Mouse (Mus musculus) embryonic facial prominence, embryonic 15.5 days (tissue): ENCODE data around the gene Cers5. TPM values are rescaled to one million over a fixed set of nuclear protein-coding genes. Genes with fewer than 3 reads are reported as not detected.
A peak's percentile ranks its signal among the peaks of the same experiment; 100 is the strongest.
"Not testable (repeated sequence)": the region's sequence is repeated elsewhere in the genome, so short reads cannot be mapped to it uniquely, and the experiment has no call there.

Source experiments
- ATAC-seq: fragments of 200-750 bp; cut with Nextera tagmentation; 2 replicates; pipeline ENCODE4 v1.8.0; 2017; ENCODE audit warnings: low read depth, moderate TSS enrichment; ENCODE audit not compliant: insufficient number of reproducible peaks, low FRiP score, low TSS enrichment
- H3K27ac ChIP-seq: fragments of 300-500 bp; sonication (generic); replicated peaks from 2 replicates; pipeline ENCODE4 v1.5.1; 2015; ENCODE audit warnings: mild to moderate bottlenecking, inconsistent platforms
- H3K27me3 ChIP-seq: fragments of 300-500 bp; sonication (generic); 2 replicates; pipeline ENCODE4 v1.6.1; 2015; ENCODE audit warnings: inconsistent platforms
- H3K36me3 ChIP-seq: fragments of 300-500 bp; sonication (generic); 2 replicates; pipeline ENCODE4 v1.6.1; 2015; ENCODE audit warnings: mild to moderate bottlenecking, inconsistent platforms
- H3K4me1 ChIP-seq: fragments of 300-500 bp; sonication (generic); 2 replicates; pipeline ENCODE4 v1.6.1; 2015; ENCODE audit warnings: inconsistent platforms
- H3K4me2 ChIP-seq: fragments of 300-500 bp; sonication (generic); replicated peaks from 2 replicates; pipeline ENCODE4 v1.6.1; 2015; ENCODE audit warnings: mild to moderate bottlenecking, inconsistent platforms
- H3K4me3 ChIP-seq: fragments of 300-500 bp; sonication (generic); replicated peaks from 2 replicates; pipeline ENCODE4 v1.5.1; 2015; ENCODE audit warnings: mild to moderate bottlenecking, inconsistent platforms
- H3K9ac ChIP-seq: fragments of 300-500 bp; sonication (generic); 2 replicates; pipeline ENCODE4 v1.6.1; 2015; ENCODE audit warnings: inconsistent platforms
- H3K9me3 ChIP-seq: fragments of 300-500 bp; sonication (generic); replicated peaks from 2 replicates; pipeline ENCODE4 v1.6.1; 2016; ENCODE audit warnings: inconsistent platforms
- WGBS: fragments of 180-500 bp; shearing (Covaris S2); methylation state at CpG from one replicate; pipeline ENCODE4 v1.1.7; 2015; 5-methylcytosine and 5-hydroxymethylcytosine counted together
- polyA plus RNA-seq: library from polyadenylated mRNA; unstranded; fragments of >200 nt; fragmentation: Nextera tagmentation; extraction: Ambion mirVana; gene quantifications from 2 replicates; pipeline ENCODE4 v1.2.1, GENCODE M21; 2015

The Cers5 gene
- polyA plus RNA-seq, 1 experiment from 2014 or later: 78.3 TPM

- H3K4me2 ChIP-seq: no peak overlapping the region
- 88% methylated on average over 11 of the region's 11 CpGs for WGBS
- no peak for ATAC-seq
- H3K4me1 ChIP-seq: no peaks in the 10 kb centered on the region
- no peak overlapping the region for H3K4me3 ChIP-seq
- no peaks in the 10 kb centered on the region for H3K27me3 ChIP-seq
- peaks cover 82% of the 10 kb centered on the region for H3K36me3 ChIP-seq
- H3K9ac ChIP-seq: no peak overlapping the region
- H3K9me3 ChIP-seq: no peaks in the 10 kb centered on the region
- H3K27ac ChIP-seq: no peak overlapping the region
These were observed 36.0 kb downstream of the Cers5 start for GRCm38 (mm10) chr15:99736675-99737074.

- WGBS: 94% methylated on average over 2 of the region's 2 CpGs
- no peak for ATAC-seq
These were observed 37.1 kb downstream of the Cers5 start for GRCm38 (mm10) chr15:99735631-99736030.

DNA sequence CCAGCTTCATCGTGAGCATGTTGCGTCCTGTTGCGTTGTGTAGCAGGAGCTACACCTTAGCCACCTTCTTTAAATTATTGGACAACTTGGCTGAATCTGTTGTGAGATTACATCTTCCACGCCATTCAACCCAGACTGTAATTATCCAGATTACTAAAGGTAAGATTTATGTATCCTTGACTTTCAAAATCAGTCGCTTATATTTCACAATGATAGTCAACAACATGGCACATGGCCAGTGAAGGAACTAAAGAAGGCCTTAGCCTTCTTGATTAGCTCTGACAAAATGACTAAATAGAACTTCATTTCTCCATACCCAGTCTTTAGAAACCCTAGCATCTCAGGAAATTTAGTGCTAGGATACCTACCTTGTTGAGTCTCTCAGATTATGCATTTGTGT, 39.5 kb downstream of the Cers5 start:
- Histone ChIP-seq H3K36me3 (peaks cover 69% of the 10 kb centered on the region), H3K27ac (no peak overlapping the region), H3K27me3 (no peaks in the 10 kb centered on the region), H3K4me1 (no peaks in the 10 kb centered on the region), H3K9me3 (no peaks in the 10 kb centered on the region), H3K4me2 (no peak overlapping the region), H3K9ac (no peak overlapping the region), H3K4me3 (no peak overlapping the region)
- WGBS: 79% methylated on average over 5 of the region's 5 CpGs
- ATAC-seq: no peak

More at GRCm38 (mm10) chr15:99735631-99736030, 37.1 kb downstream of the Cers5 start:
- peaks cover 76% of the 10 kb centered on the region for H3K36me3 ChIP-seq
- H3K4me1 ChIP-seq: no peaks in the 10 kb centered on the region
- no peak overlapping the region for H3K27ac ChIP-seq
- H3K27me3 ChIP-seq: no peaks in the 10 kb centered on the region
- no peak overlapping the region for H3K9ac ChIP-seq
- H3K9me3 ChIP-seq: no peaks in the 10 kb centered on the region
- H3K4me3 ChIP-seq: no peak overlapping the region
- H3K4me2 ChIP-seq: no peak overlapping the region

- no peak overlapping the region for H3K4me2 ChIP-seq
- H3K27ac ChIP-seq: no peak overlapping the region
- no peak overlapping the region for H3K9ac ChIP-seq
- peaks cover 1% of the 10 kb centered on the region for H3K4me1 ChIP-seq
- 89% methylated on average over 3 of the region's 3 CpGs for WGBS
- H3K27me3 ChIP-seq: no peaks in the 10 kb centered on the region
- no peaks in the 10 kb centered on the region for H3K9me3 ChIP-seq
- peaks cover 64% of the 10 kb centered on the region for H3K36me3 ChIP-seq
- H3K4me3 ChIP-seq: no peak overlapping the region
- ATAC-seq: no peak
These were observed 41.0 kb downstream of the Cers5 start for GRCm38 (mm10) chr15:99731678-99732077.

- Histone ChIP-seq H3K4me3 (no peak overlapping the region), H3K27me3 (no peaks in the 10 kb centered on the region), H3K27ac (no peak overlapping the region), H3K36me3 (peaks cover 59% of the 10 kb centered on the region), H3K4me2 (no peak overlapping the region), H3K9me3 (no peaks in the 10 kb centered on the region), H3K4me1 (peaks cover 6% of the 10 kb centered on the region), H3K9ac (no peak overlapping the region)
- no peak for ATAC-seq
- 95% methylated on average over 2 of the region's 2 CpGs for WGBS
These were observed 41.5 kb downstream of the Cers5 start for GRCm38 (mm10) chr15:99731167-99731566.

GRCm38 (mm10) chr15:99729056-99729783, 43.5 kb downstream of the Cers5 start:
- Histone ChIP-seq H3K36me3 (peaks cover 43% of the 10 kb centered on the region), H3K9ac (no peak overlapping the region), H3K4me3 (no peak overlapping the region), H3K9me3 (no peaks in the 10 kb centered on the region), H3K27me3 (no peaks in the 10 kb centered on the region), H3K27ac (no peak overlapping the region), H3K4me2 (no peak overlapping the region), H3K4me1 (peaks cover 16% of the 10 kb centered on the region)
- no peak for ATAC-seq
- WGBS: 91% methylated on average over 4 of the region's 4 CpGs

DNA sequence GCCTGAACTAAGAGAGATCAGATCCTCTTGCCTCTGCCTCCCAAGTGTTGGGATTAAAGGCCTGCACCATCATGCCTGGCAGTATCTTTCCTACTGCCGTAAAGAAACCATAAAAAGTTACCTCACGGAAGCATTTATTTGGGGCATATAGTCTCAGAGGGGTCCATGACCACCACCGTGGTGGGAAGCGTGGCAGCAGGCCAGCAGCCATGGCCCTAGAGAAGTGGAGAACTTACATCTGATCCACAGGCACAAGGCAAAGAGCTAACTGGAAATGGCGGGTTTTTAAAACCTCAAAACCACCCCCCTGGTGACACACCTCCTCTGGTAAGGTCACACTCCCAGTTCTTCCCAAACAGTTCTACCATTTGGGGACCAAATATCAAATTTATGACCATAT, 44.5 kb downstream of the Cers5 start:
- Histone ChIP-seq H3K9me3 (no peaks in the 10 kb centered on the region), H3K36me3 (peaks cover 37% of the 10 kb centered on the region), H3K27me3 (no peaks in the 10 kb centered on the region), H3K4me2 (no peak overlapping the region), H3K4me3 (no peak overlapping the region), H3K9ac (no peak overlapping the region), H3K4me1 (peaks cover 26% of the 10 kb centered on the region), H3K27ac (no peak overlapping the region)
- 91% methylated on average over 5 of the region's 5 CpGs for WGBS
- no peak for ATAC-seq

- WGBS: 95% methylated on average over 12 of the region's 12 CpGs
- no peak overlapping the region for H3K27ac ChIP-seq
- H3K4me3 ChIP-seq: no peak overlapping the region
- no peaks in the 10 kb centered on the region for H3K9me3 ChIP-seq
- peaks cover 30% of the 10 kb centered on the region for H3K4me1 ChIP-seq
- H3K27me3 ChIP-seq: no peaks in the 10 kb centered on the region
- H3K4me2 ChIP-seq: no peak overlapping the region
- no peak overlapping the region for H3K9ac ChIP-seq
- H3K36me3 ChIP-seq: peaks cover 31% of the 10 kb centered on the region
- no peak for ATAC-seq
These were observed 45.2 kb downstream of the Cers5 start for GRCm38 (mm10) chr15:99727525-99727924.

- H3K4me1 ChIP-seq: peaks cover 30% of the 10 kb centered on the region
- peaks cover 31% of the 10 kb centered on the region for H3K36me3 ChIP-seq
- H3K4me3 ChIP-seq, ATAC-seq, H3K27me3 ChIP-seq, H3K9ac ChIP-seq, H3K4me2 ChIP-seq, H3K9me3 ChIP-seq, H3K27ac ChIP-seq: not testable (repeated sequence)
- 93% methylated on average over 5 of the region's 5 CpGs for WGBS
These were observed 45.6 kb downstream of the Cers5 start for GRCm38 (mm10) chr15:99727039-99727438.

GRCm38 (mm10) chr15:99726549-99726948, 46.1 kb downstream of the Cers5 start:
- Histone ChIP-seq H3K4me1 (peaks cover 30% of the 10 kb centered on the region), H3K4me2 (peak overlapping the region; percentile 79), H3K27ac (no peak overlapping the region), H3K27me3 (no peaks in the 10 kb centered on the region), H3K36me3 (peaks cover 31% of the 10 kb centered on the region), H3K9ac (no peak overlapping the region), H3K9me3 (no peaks in the 10 kb centered on the region), H3K4me3 (peak overlapping the region; percentile 93)
- WGBS: 73% methylated on average over 2 of the region's 2 CpGs
- no peak for ATAC-seq

DNA sequence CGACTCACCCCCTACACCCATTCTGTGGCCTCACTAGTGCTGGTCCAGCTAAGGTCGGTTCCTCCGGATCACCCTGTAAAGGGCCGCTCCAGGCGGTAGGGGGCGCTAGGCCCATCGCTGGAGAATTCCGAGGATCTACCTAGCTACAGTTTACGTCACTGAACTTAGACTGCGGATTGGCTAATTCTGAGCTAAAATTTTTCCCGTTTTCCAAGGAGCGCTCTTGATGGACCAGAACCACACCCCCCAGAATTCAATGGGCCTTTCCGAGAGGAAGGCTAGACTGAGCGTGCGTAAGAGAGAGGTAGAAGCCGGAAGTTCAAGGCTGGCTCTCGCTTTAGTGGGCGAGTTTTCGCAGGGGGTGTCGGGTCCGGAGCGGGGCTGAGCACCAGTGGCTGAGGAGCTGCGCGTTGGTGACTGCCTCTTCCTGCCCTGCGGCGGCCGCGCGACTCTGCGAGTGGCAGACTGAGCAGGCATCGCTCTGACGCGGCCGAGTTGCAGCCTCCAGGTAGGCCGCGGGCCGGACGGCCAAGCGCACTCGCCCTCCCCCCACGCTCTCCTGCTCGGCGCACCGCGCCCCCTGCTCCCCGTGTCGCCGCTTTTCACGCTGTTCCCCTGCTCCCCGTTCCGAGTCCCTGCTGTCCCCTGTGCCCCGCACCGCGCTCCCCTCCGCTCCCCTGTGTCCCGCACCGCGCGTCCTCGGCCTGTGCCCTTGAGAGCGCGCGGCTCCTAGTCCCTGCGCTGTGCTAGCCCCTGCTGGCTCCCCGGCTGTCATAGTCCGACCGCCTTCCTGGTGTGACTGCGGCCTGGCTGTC, 47.1 kb downstream of the Cers5 start, which contains the start of gene Cox14:
Gene Cox14, plus strand, starts transcription at position 278 of the 815 bp plus-strand sequence.
- Histone ChIP-seq H3K36me3 (peaks cover 28% of the 10 kb centered on the region), H3K27me3 (no peaks in the 10 kb centered on the region), H3K9ac (peak within 1 kb of the TSS; percentile 91), H3K9me3 (no peaks in the 10 kb centered on the region), H3K27ac (peak within 1 kb of the TSS; percentile 91), H3K4me3 (peak within 1 kb of the TSS; percentile 93), H3K4me1 (peaks cover 30% of the 10 kb centered on the region), H3K4me2 (peak within 1 kb of the TSS; percentile 79)
- peak; percentile 95 for ATAC-seq
- under 1% methylated on average over 68 of the region's 68 CpGs for WGBS
